Mouse (Mus musculus) monocyte, adult 5-6 weeks (primary cell): ENCODE data around the gene Slc22a8. TPM values are rescaled to one million over a fixed set of nuclear protein-coding genes. Genes with fewer than 3 reads are reported as not detected.

ENCODE experiments used
- ATAC-seq: fragments of 153-309, 156-312 bp; replicated peaks from 2 replicates; pipeline ENCODE4 v1.8.0; 2017; ENCODE audit warnings: mild to moderate bottlenecking; ENCODE audit not compliant: low TSS enrichment, insufficient number of reproducible peaks, severe bottlenecking, poor library complexity, low FRiP score
- total RNA-seq: library from RNA; stranded (forward); fragments of 200-1000, 200-491, 200-594 nt; gene quantifications from 3 replicates; pipeline ENCODE4 v1.2.3, GENCODE M21; 2017

Gene Slc22a8
- total RNA-seq, 1 experiment from 2014 or later: not detected

DNA sequence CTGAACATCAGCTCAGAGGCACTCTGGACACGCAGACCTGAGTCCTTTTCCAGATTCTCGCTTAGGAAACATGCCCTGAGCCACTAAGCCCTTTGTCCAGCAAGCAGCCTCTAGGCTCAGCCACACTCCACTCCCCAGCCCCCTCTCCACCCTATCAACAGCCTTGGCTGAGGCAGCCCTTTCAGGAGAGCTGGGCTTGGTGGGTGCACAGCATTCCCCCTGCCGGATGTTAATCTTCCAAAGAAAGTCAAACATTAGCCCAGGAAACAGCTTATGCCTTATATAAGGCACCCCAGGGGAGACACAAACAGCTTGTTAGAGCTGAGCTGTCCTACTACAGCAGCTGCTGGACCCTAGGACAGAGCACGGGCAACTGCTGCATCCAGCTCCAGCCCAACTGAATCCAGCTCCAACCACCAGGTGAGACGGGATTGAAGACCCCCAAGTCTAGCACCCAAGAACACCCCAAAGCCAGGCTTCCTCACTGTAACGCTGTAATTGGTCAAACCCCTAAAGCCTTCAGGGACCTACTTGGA is 1.9 kb downstream of the Slc22a8 start:
- ATAC-seq: no peak

DNA sequence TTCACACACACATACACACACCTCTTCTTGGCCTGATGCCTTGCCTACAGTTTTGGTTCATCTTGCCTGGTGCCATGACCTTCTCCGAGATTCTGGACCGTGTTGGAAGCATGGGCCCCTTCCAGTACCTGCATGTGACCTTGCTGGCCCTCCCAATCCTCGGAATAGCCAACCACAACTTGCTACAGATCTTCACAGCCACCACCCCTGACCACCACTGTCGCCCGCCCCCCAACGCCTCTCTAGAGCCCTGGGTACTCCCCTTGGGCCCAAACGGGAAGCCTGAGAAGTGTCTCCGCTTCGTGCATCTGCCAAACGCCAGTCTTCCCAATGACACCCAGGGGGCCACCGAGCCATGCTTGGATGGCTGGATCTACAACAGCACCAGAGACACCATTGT is 2.8 kb downstream of the Slc22a8 start:
- no peak for ATAC-seq

- ATAC-seq: no peak
These were observed 3.5 kb downstream of the Slc22a8 start for GRCm38 (mm10) chr19:8594518-8594917.

GRCm38 (mm10) chr19:8597269-8597668 is 6.2 kb downstream of the Slc22a8 start:
- ATAC-seq: no peak

DNA sequence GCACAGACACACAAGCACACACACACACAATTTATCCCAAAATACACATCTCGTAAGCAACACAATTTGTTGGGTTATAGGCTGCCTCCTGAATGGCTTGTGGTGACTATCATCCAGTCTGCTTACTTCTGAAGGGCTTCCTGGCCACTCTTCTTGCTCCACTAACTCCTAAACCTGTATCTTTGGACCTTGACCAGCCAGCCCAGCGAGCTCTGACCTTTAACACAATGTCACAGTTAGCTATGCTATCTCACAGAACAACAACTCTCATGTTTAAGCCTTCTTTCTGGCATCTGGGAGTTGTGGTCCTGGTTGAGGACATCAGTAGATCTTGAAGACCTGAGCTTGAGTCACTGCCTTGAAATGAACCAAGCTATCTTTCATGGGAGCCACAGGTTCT is 8.2 kb downstream of the Slc22a8 start:
- no peak for ATAC-seq

DNA sequence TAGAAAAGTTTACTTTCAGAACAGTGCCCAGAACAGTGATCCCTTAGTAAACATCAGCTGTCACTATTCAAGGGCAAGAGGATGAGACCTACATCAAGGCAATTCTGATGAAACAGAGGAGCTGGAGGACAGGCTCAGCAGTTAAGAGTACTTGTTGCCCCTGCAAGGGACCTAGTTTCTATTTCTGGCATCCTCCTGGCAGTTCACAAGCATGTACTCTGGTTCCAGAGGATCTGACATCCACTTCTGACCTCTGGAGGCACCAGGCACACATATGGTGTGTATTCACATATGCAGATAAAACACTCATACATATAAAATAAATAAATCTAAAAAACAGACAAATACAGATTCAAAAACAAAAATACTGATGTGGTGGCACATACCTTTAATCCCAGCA is 10.9 kb downstream of the Slc22a8 start:
- ATAC-seq: no peak

- ATAC-seq: no peak
These were observed 11.9 kb downstream of the Slc22a8 start for GRCm38 (mm10) chr19:8602914-8603313.

DNA sequence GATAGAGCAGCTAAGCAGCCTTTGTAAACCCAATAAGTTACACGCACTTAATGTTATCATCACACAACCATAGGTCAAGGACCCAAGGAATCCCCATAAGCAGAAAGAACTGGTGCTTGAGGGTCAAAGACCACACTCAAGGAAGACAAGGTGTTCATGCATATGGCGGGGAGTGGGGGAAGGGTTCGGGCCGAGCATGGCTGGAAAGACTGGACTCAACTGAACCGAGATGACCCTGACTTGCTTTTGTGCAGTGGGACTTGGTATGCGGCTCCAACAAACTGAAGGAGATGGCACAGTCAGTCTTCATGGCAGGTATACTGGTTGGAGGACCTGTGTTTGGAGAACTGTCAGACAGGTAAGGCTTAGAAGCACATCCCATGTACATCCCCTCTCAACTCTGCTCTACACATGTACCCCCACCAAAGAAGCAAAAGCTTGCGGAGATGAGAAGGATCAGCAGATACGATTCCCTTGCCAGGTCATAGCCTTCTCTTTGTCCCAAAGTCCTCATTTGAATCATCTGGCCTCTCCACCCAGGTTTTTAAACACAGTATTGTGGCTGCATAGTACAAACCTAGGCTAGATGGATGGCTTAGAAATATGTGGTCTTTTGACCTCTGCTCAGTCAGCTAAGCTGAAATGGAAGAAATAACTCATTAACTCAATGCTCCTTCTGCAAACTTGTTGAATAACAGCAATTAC is 13.6 kb downstream of the Slc22a8 start:
- ATAC-seq: no peak

DNA sequence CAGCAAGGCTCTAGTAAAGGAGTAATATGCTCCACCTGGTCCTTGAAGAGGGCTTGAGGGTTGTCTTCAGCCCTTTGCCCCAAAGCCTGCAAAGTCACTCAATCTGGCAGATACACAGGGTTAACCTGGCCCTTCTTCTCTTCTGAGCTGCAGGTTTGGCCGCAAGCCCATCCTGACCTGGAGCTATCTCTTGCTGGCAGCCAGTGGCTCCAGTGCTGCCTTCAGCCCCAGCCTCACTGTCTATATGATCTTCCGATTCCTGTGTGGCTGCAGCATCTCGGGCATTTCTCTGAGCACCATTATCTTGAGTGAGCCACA is 14.1 kb downstream of the Slc22a8 start:
- ATAC-seq: no peak

DNA sequence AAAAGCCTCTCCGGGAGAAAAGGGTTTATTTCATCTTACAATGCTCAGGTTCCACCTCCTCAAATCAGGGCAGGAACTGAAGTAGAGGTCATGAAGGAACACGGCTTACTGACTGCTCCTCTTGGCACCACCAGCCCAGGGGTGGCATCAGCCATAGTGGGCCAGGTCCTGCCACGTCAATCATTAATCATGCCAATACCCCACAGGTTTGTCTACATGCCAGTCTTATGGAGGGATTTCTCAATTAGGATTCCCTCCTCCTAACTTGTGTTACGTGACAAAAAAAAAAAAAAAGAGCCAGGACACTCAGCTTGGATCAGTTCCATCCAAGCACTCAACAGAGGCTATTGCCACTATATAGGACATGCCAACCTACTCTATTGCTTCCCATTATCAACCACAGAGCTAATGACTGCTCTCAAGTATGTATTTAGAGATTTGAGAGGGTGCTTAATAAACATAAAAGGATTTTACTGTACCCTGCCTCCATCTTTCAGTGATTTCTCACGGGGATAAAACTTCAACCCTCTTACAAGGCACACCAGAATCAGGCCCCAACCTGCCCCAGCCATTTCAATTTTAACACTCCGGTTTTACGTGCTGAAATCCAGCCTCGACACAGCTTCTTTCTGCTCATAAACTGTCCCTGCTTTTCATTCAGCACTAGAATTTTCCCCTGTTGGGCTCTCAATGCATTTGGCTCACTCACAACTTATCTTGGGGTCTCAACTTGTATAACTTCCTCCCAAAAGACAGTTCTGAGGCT is 20.5 kb downstream of the Slc22a8 start:
- no peak for ATAC-seq

GRCm38 (mm10) chr19:8613111-8613510 is 22.1 kb downstream of the Slc22a8 start:
- ATAC-seq: no peak

DNA sequence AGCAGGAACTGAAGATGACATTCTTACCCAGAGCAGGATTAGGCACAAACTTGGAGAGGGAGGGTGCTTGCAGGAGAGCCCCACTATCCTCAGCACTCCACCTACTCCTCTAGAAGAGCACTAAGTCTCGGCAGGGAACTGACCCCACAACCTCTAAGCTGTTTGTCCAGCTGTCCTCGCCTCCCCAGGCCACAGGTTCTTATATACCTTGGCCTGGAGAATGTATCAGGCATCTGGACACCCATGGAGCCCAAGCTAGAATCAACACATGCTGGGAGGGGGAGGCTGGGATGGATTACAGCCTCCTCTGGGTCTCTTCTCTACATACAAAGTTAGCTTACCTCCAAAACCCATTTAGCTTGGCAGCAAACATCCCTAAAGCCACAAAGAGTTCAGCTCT is 23.3 kb downstream of the Slc22a8 start:
- no peak for ATAC-seq

- ATAC-seq: no peak
These were observed 25.3 kb downstream of the Slc22a8 start for GRCm38 (mm10) chr19:8616314-8616713.

DNA sequence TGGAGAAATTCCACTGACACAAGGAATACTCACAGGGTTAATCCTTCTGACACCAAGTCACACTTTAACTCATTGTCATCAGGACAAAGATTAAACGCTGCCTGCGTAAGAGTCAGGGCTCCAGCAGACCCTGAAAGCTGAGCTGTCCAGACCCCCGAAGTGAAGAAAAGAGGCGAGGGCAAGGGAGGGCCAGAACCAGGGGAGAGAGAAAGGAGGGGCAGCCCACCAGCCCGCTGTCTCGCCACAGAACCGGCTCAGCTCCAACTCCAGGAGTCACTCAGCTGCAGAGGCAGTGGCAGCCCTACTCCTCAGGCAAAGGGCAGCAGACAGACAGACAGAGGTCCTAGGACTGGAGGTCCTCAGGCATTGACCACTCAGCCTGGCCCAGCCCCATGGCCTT is 26.9 kb downstream of the Slc22a8 start, which contains the start of gene Slc22a6:
Slc22a6 (plus strand) TSS at position 136 of the 400 bp plus-strand sequence.
- no peak for ATAC-seq

- no peak for ATAC-seq
These were observed 30.0 kb downstream of the Slc22a8 start for GRCm38 (mm10) chr19:8621098-8621497.

GRCm38 (mm10) chr19:8630249-8630648 is 39.2 kb downstream of the Slc22a8 start:
- ATAC-seq: no peak

GRCm38 (mm10) chr19:8630826-8631225 is 39.8 kb downstream of the Slc22a8 start:
- no peak for ATAC-seq

DNA sequence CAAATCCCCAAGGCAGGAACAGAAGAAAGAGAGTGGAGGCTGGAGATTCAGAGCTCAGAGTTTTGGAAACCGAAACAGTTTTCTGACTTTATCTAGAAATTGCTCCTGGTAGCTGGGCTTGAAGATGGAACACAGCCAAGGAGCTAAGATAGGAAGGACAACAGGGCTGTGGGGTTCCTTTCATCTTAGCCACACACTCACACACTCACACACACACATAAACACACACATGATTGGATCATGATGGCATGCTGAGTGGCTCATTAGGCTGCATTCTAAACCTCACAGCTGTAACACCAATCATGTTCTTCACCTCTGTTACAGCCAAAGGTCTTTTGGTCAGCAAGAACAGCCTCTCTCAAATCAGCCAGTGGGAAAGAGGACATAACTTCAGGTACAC is 41.0 kb downstream of the Slc22a8 start:
- ATAC-seq: no peak

DNA sequence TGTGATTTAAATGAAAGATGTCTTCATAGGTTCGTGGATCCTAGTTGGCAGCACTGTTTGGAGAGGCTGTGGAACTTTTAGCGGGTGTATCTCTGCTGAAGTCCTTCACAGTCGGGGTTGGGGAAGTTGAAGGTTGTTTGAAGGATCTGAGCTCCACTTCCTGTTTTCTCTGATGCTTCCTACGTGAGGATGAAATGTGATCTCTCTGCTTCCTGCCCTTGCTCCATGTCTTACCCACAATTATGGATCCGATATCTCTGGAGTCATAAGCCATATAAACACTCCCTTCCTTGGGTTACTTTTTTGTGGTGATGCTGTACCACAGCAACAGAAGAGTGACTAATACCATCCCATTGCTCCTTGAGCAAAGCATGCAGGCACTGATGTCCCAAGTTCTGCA is 51.0 kb downstream of the Slc22a8 start:
- ATAC-seq: no peak

GRCm38 (mm10) chr19:8646393-8646792 is 55.3 kb downstream of the Slc22a8 start:
- no peak for ATAC-seq
